Mouse (Mus musculus) left cerebral cortex, postnatal 4 days (tissue): ENCODE results near the gene Vmn2r113. TPM values are rescaled to one million over a fixed set of nuclear protein-coding genes. Genes with fewer than 3 reads are reported as not detected.
"Not testable (repeated sequence)": the region's sequence is repeated elsewhere in the genome, so short reads cannot be mapped to it uniquely, and the experiment has no call there.

Experiments used
- DNase-seq: peaks from one replicate; pipeline ENCODE4 v3.0.0-alpha.2; 2022
- intact Hi-C: fragments of 180-260 bp; cut with DNase I; formaldehyde crosslinking; loops from one replicate; pipeline ENCODE4 v1.15.1; 2025
- total RNA-seq, 2 experiments: library from RNA; stranded (reverse); gene quantifications; 2 replicates each; pipeline ENCODE4 v1.2.3; 2021

The Vmn2r113 gene
- total RNA-seq = not detected

DNA sequence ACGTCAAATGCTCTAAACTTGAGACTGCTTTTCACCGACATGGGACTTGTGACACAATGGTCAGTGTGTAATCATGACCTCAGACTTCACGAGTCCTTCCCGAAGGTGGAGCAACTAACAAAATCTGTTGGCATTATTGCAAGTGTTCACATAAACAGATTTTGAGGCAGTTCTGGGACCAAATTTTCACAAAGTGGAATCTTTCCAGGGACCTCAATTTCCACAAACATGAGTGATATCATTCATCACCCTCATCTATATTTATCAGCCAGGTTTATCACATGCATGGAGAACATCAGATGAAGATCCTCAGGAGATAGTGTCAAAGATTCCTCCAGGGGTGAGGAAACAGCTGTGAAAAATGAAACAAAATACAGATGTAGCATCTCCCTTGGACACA, at the start of gene Vmn2r113:
TSS of gene Vmn2r113 (plus strand) at position 301 of the 400 bp plus-strand sequence.
- intact Hi-C loops, DNase-seq: not testable (repeated sequence)

Other genes with a start within 250 kb of the Vmn2r113 start
- gene Zfp945, start 75.8 kb upstream of the Vmn2r113 start, total RNA-seq = 10 to 100 TPM; 21.8 to 23.1 TPM
- gene Vmn2r-ps130, start 118.2 kb downstream of the Vmn2r113 start, total RNA-seq = not detected